Mouse (Mus musculus) heart, adult 2 months (tissue): ENCODE results near the gene Lrrc4c.

ENCODE experiments used
- CTCF ChIP-seq: fragments of 200-600 bp; IDR thresholded peaks from 2 replicates; pipeline ENCODE4 v1.8.1; 2022; ENCODE audit warnings: antibody characterized with exemption, mild to moderate bottlenecking, moderate library complexity
- EP300 ChIP-seq: fragments of 200-500 bp; IDR thresholded peaks from 2 replicates; pipeline ENCODE4 v1.6.1; 2011; ENCODE audit warnings: low read depth, low read length, control low read depth; ENCODE audit not compliant: insufficient read depth
- POLR2A ChIP-seq: fragments of 200-500 bp; IDR thresholded peaks from 2 replicates; pipeline ENCODE4 v1.6.1; 2011; ENCODE audit warnings: mild to moderate bottlenecking, low read depth, low read length, control low read depth; ENCODE audit not compliant: insufficient read depth

DNA sequence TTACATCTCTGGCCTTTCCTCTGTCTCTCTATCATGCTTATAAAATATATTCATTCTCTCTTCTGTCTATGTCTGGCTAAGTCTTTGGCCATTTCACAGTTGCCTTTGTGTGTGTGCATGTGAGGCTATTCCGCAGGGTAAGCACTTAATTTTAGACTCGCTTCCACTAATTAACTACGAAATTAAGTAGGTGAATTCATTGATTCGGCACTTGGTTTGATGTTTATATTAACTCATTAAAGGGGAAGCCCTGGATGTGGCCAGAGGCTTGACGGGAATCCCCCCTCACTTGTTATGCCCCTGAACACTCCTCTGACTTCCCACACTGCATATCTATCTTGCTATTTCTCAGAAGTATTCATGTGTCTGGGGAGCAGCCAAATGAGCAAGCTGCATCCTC is 1169.6 kb downstream of the Lrrc4c start:
- TF ChIP-seq POLR2A (no peak), CTCF (no peak), EP300 (no peak)
